Mouse (Mus musculus) urinary bladder, adult 2 months (tissue): ENCODE measurements around the gene Apobec1. TPM values are rescaled to one million over a fixed set of nuclear protein-coding genes. Genes with fewer than 3 reads are reported as not detected.
"Not testable (repeated sequence)": the region's sequence is repeated elsewhere in the genome, so short reads cannot be mapped to it uniquely, and the experiment has no call there.

Source experiments
- DNase-seq: peaks from one replicate; pipeline ENCODE4 v3.0.0; 2022; ENCODE audit warnings: low spot score
- polyA plus RNA-seq: library from polyadenylated mRNA; depleted of rRNA; stranded (reverse); fragments of >200 nt; gene quantifications from 2 replicates; pipeline ENCODE4 v1.2.3, GENCODE M21; 2012; rRNA removed

Gene Apobec1
- polyA plus RNA-seq, 1 experiment, result 30.4 TPM

DNA sequence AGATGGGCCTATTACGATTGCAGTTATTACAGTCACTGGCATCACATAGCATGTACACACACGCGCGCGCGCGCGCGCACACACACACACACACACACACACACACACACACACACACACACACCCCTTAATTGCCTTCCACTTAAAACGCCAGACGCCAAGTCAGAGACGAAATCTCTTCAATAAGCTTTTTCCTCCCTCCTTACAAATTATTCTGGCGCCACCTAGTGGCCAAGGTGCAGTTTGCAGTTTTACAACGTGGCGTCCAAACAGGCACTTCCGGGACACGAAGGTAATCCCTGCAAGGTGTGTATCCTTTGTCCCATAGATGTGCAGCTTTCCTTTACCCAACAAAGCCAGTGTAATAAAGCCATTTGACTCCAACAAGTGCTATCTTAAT lies 41.8 kb downstream of the Apobec1 start:
- DNase-seq, result peak; percentile 53

DNA sequence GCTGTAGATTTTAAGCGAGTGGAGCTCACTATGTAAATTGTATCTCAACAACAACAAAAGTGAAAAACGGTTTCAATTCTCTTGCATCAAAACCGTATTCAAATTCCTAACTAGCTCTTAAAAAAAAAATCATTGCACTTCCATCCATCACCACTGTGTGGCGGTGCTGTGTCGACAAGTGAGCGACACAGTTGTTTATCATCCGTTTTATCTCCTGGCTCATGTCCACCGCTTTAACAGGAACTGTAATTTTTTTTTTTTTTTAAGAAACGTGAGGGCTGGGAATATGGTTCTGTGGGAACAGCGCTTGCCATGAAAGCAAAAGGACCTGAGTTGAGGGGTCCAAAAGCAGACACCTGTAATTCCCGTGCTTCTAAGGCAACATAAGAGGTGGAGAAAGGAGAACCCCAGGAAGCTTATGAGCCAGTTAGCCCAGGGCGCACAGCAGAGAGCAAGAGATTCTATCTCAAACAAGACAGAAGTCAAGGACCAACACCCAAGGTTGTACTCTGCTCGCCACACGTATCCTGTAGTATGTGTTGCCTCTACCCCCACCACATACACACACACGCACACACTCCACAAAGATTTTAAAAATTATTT lies 45.2 kb downstream of the Apobec1 start:
- DNase-seq, result no peak

DNA sequence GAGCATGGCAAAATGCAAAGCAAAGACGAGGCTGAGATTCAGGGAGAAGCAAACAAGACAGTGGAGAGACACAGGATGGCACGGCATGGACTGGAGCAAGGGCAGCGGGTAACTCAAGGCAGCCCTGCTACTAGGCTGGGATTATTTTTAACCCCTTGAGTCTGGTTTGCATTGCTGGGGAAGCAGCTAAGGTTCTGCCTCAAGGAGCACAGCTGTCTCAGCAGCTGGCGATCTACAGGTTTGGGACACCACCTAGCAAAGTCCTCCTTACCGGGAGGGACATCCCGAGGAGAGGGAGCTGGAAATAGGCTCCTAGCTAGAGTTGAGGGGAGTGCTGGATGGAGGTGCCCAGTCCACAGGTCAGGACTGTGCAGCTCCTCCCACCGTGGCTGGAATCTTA lies 47.0 kb downstream of the Apobec1 start:
- no peak for DNase-seq

DNA sequence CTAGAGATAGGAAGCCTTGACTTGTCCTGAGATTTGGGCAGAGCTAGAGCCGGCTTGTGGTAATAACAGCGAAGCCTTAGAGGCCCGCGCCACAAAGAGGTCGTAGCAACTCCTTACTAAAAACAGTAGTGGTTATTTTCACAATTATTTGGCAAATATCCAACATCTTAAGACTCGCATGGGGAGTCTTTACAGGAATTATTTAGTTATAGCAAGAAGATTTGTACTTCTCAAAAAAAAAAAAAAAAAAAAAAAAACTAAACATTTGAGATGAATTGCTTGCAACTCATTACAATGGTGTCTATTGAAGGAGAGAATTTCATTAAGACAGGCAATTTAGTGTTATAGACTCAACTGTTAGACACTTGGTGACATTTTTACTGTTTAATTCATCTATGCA lies 48.1 kb downstream of the Apobec1 start:
- no peak for DNase-seq

DNA sequence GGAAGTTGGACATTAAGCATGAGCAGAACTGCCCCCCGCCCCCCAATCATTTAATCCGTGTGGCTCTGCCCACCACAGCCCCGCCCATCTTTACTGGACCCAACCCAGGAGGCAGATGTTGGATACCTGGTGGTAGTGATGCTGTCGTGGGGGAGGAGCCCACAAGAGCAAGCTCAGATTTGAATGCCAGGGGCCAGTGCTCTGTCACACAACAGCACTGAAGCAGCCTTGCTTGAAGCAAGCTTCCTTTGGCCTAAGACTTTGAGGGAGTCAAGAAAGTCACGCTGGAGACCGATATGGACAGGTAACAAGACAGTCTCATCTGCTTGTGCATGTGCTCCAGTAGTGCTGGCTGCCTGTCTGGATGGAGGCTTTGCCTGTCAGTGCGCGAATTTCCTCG lies 48.6 kb downstream of the Apobec1 start, which contains the start of gene Aicda:
Aicda (plus strand) TSS at position 196 of the 400 bp plus-strand sequence.
- no peak for DNase-seq

DNA sequence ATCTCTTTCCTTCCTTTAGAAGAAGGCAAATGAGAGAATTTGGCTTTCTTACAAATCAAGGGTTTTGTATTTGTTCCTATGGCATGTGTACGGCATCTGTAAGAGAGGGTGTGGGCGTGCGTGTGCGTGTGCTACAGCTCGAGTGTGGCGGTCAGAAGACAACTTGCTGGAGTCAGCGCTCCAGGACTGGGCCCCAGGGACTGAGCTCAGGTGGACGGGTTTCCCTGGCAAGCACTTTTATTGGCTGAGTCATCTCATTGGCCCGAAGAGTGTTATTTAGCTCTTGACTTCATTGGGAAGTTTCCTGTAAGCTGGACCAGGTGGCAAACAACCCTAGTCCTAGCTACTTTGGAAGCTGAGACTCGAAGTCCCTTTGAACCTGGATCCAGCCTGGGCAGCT lies 56.3 kb downstream of the Apobec1 start:
- no peak for DNase-seq

DNA sequence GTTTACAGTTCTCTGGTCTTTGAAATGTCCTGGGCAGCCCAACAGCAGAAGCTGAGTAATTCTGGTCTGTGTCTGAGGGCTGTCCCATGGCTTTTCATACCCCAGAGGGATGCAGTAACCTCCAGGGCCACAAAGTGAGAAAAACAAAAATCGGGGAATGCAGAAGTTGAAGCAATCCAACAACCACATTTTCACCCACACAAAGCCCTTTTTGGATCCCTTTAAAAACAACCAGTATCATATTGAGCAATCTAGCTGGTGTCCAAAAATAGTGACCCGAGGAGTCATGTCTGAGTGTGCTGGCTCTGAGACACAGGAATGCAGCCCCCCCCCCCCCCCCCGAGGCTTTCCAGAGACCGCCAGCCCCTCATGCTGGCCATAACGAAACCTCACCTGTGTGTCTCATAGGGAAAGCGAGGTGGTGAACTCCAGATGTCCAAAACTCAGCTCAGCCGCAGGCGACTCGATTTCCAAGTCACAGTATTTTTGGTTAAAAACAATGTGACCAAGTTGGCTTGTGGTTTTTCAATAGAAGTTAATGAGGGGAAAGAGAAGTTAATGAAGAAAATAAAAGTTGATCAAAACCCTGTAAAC lies 56.9 kb downstream of the Apobec1 start:
- DNase-seq, result no peak

DNA sequence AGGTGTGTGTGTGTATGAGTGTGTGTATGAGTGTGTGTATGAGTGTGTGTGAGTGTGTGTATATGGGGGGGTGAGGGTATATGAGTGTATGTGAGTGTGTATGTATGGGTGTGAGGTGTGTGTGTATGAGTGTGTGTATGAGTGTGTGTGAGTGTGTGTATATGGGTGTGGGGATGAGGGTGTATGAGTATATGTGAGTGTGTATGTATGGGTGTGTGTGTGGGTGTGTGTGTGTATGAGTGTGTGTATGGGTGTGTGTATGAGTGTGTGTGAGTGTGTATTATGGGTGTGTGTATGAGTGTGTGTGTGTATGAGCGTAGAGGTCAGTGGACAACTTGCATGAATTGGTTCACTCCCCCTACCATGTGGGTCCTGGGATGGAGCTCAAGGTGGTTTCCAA lies 57.6 kb downstream of the Apobec1 start:
- DNase-seq, result no peak

DNA sequence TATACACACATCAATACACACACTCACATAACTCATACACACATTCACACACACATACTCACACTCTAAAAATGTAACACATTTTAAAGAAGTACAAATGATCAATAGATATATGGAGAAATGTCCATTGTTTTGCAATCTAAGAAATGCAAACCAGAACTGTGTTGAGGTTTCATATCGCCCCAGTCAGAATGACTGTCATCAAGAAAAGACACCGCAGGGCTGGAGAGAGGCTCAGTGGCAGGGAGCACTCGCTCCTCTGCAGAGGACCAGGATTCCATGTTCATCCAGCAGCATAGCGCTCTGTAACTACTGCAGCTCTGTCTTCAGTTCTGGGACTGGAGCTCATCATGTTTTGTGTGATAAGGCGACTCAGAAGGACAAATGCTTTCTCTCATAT lies 58.7 kb downstream of the Apobec1 start:
- DNase-seq, result no peak

DNA sequence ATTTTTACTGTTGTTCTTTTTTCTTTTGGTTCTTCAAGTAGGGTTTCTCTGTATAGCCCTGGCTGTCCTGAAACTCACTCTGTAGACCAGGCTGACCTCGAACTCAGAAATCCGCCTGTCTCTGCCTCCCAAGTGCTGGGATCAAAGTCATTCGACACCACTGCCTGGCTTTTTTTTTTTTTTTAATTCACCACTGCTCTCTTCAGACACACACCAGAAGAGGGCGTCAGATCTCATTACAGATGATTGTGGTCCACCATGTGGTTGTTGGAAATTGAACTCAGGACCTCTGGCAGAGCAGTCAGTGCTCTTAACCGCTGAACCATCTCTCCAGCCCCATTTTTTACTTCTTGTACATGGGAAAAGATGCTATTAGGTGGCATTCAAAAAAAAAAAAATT lies 59.8 kb downstream of the Apobec1 start:
- not testable (repeated sequence) for DNase-seq

DNA sequence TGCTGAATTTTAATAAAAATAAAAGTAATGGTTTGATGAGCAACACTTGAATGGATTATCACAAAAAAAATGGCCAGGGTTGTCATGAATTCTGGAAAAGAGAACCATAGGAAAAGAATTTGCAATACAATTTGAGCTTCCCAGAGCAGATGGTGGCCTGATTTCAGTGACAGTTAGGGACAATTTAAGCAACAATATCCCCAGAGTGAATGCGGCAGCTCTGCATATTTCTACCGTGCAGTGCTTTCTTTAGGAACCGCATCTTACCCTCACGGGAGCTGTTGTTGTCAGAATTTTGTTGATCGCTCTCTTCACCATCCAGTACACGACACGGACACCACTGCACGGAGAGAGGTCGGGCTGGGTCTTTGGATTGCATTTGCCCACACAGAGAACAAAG lies 62.7 kb downstream of the Apobec1 start:
- no peak for DNase-seq

DNA sequence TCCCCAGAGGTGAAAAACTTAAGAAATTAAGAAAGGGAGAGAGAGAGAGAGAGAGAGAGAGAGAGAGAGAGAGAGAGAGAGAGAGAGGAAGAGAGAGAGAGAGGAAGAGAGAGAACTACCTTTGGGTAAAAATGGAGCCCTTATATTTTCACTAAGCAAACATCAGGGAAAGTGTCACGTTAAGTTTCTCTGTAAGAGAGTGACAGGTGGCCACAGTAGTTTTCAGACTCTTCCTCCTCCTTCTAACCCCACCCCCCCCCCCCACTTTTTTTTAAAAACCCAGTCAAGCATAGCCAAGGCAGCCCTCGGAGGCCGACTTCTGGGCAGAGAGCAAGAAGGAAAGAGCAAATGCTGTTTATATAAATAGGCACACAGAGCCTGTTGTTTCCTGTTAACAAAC lies 68.2 kb downstream of the Apobec1 start:
- no peak for DNase-seq

DNA sequence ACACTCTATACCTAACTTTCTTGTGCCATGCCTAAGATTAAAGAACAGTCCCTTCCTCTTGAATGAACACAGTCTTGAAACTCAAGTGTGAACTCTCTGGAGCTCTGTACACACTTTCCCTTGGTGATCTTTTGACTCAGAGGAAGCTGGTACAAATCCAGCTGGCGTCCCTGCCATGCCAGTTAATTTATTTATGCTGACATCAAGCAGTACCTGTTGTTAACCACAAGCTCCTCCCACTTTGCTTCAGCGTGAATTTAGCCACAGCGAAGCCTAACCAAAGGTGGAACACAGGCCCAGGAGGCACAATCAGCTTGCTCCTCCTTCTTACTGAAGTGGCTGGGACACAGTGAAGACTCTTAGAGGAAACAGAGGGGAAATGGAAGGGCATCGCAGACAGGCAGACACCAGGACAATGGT lies 69.4 kb downstream of the Apobec1 start:
- DNase-seq, result no peak

DNA sequence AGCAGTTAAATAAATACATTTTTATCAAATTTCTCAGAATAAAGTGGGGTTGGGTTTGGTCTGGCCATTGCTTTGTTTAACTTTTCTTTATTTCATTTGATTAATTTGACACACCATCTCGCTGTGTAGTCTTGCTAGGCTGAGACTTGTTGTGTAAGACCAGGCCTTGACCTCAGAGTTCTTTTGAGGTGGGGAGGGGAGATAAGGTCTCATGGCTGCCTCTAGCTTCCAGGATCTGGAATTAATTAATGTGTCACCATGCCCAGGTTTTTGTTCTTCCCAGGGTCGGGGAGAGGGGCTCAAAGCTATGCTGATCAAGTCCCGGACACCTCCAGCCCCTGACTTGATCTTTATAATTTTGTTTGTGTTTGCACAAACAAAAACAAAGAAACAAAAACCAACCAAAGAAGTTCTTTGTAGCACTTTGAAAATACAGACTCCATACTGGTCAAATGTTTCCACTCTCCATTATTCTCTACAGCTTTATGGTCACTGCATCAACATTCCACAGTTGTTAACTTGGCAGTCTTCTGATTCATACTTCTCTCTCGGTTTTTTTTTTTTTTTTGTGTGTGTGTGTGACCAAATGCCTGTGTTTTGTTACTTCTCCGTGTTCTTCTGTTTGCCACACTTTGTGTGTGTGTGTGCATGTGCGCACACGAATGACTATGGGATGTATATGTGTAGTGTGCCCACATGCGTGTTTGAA lies 70.6 kb downstream of the Apobec1 start:
- no peak for DNase-seq

DNA sequence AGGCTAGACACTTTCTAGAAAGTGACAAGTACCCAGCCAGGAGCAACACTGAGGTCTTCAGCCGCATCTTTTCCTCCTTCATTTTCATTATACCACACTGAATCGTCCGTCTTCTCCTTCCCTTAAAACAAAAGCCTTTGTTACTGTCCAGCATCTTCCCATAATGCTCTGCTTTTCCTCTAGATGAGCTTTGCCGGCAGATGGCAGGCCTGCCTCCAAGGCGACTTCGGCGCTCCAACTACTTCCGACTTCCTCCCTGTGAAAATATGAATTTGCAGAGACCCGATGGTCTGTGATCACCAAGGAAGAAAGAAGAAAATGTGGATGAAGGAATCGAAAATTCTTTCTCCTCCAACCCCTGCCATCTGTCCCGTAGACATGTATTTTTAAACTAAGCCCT lies 74.1 kb downstream of the Apobec1 start:
- no peak for DNase-seq

Other genes with a start within 250 kb of the Apobec1 start
- gene Rimklb, start 103.7 kb downstream of the Apobec1 start, polyA plus RNA-seq, result 0.51 and 0.93 TPM in 2 replicates
- gene Mfap5, start 96.6 kb downstream of the Apobec1 start, polyA plus RNA-seq, result 117 and 143 TPM in 2 replicates
- gene Aicda, start 48.6 kb downstream of the Apobec1 start, polyA plus RNA-seq, result not detected in 2 replicates
- 0.04 TPM in 1 of 2 replicates, not detected in the other for gene Gdf3, start 7.6 kb upstream of the Apobec1 start, polyA plus RNA-seq
- gene Dppa3, start 24.0 kb upstream of the Apobec1 start, polyA plus RNA-seq, result 0.27 and 0.29 TPM in 2 replicates
- gene Nanog, start 105.0 kb upstream of the Apobec1 start, polyA plus RNA-seq, result 0.07 and 0.12 TPM in 2 replicates
- gene Slc2a3, start 199.2 kb upstream of the Apobec1 start, polyA plus RNA-seq, result 5.1 and 5.9 TPM in 2 replicates
- gene Foxj2, start 217.5 kb upstream of the Apobec1 start, polyA plus RNA-seq, result 7.2 and 15.7 TPM in 2 replicates